Mouse (Mus musculus): Measurements from ENCODE around the gene Spef1. TPM values are rescaled to one million over a fixed set of nuclear protein-coding genes. Genes with fewer than 3 reads are reported as not detected.
"Not testable (repeated sequence)": the region's sequence is repeated elsewhere in the genome, so short reads cannot be mapped to it uniquely, and the experiment has no call there.

The Spef1 gene
- 2.7 and 4.7 TPM in 2 replicates for total RNA-seq (2017)

GRCm38 (mm10) chr2:131186771-131187601 lies at the start of gene Spef1, which contains the start of gene Cdc25b:
Spef1 (minus strand) TSS chr2:131187282.
Cdc25b (plus strand) TSS chr2:131186949.
- peak; percentile 88 for ATAC-seq (replicated peaks; ENCODE audit: low read depth, poor library complexity, severe bottlenecking)

GRCm38 (mm10) chr2:131234970-131235635 lies 48.0 kb upstream of the Spef1 start:
- peak; percentile 33 for ATAC-seq (replicated peaks; ENCODE audit: low read depth, poor library complexity, severe bottlenecking)

- peak; percentile 10; the same call in 1 of the 2 replicates for ATAC-seq (replicated peaks; ENCODE audit: low read depth, poor library complexity, severe bottlenecking)
These were observed 47.1 kb upstream of the Spef1 start for GRCm38 (mm10) chr2:131234127-131234650.

GRCm38 (mm10) chr2:131233307-131234126 lies 46.4 kb upstream of the Spef1 start, which contains the start of gene Mavs:
Mavs (plus strand) TSS chr2:131234063.
- ATAC-seq (replicated peaks; ENCODE audit: low read depth, poor library complexity, severe bottlenecking) = peak; percentile 97

- peak; percentile 12; the same call in 1 of the 2 replicates for ATAC-seq (replicated peaks; ENCODE audit: low read depth, poor library complexity, severe bottlenecking)
These were observed 45.5 kb upstream of the Spef1 start for GRCm38 (mm10) chr2:131232558-131232957.

GRCm38 (mm10) chr2:131227243-131227642 lies 40.2 kb upstream of the Spef1 start:
- ATAC-seq (replicated peaks; ENCODE audit: low read depth, poor library complexity, severe bottlenecking) = no peak

GRCm38 (mm10) chr2:131226669-131227068 lies 39.6 kb upstream of the Spef1 start:
- not testable (repeated sequence) for ATAC-seq (replicated peaks; ENCODE audit: low read depth, poor library complexity, severe bottlenecking)

GRCm38 (mm10) chr2:131225178-131225577 lies 38.1 kb upstream of the Spef1 start:
- no peak for ATAC-seq (replicated peaks; ENCODE audit: low read depth, poor library complexity, severe bottlenecking)

- peak; percentile 71; the same call in 1 of the 2 replicates for ATAC-seq (replicated peaks; ENCODE audit: low read depth, poor library complexity, severe bottlenecking)
These were observed 36.5 kb upstream of the Spef1 start for GRCm38 (mm10) chr2:131223569-131223968.

- peak; percentile 53 for ATAC-seq (replicated peaks; ENCODE audit: low read depth, poor library complexity, severe bottlenecking)
These were observed 35.5 kb upstream of the Spef1 start for GRCm38 (mm10) chr2:131222562-131222961.

- no peak for ATAC-seq (replicated peaks; ENCODE audit: low read depth, poor library complexity, severe bottlenecking)
These were observed 34.9 kb upstream of the Spef1 start for GRCm38 (mm10) chr2:131221853-131222515.

- no peak for ATAC-seq (replicated peaks; ENCODE audit: low read depth, poor library complexity, severe bottlenecking)
These were observed 32.9 kb upstream of the Spef1 start for GRCm38 (mm10) chr2:131220030-131220429.

GRCm38 (mm10) chr2:131215941-131216858 lies 29.1 kb upstream of the Spef1 start:
- ATAC-seq (replicated peaks; ENCODE audit: low read depth, poor library complexity, severe bottlenecking) = no peak

- ATAC-seq (replicated peaks; ENCODE audit: low read depth, poor library complexity, severe bottlenecking) = no peak
These were observed 26.7 kb upstream of the Spef1 start for GRCm38 (mm10) chr2:131213773-131214172.

GRCm38 (mm10) chr2:131211026-131211615 lies 24.0 kb upstream of the Spef1 start:
- ATAC-seq (replicated peaks; ENCODE audit: low read depth, poor library complexity, severe bottlenecking) = no peak

- peak; percentile 85 for ATAC-seq (replicated peaks; ENCODE audit: low read depth, poor library complexity, severe bottlenecking)
These were observed 23.1 kb upstream of the Spef1 start for GRCm38 (mm10) chr2:131209969-131210792.

- no peak; the same call in 1 of the 2 replicates for ATAC-seq (replicated peaks; ENCODE audit: low read depth, poor library complexity, severe bottlenecking)
These were observed 22.2 kb upstream of the Spef1 start for GRCm38 (mm10) chr2:131209125-131209795.
